Mouse (Mus musculus): Measurements from ENCODE around the gene Zscan4-ps3.
"Not testable (repeated sequence)": the region's sequence is repeated elsewhere in the genome, so short reads cannot be mapped to it uniquely, and the experiment has no call there.

The Zscan4-ps3 gene

DNA sequence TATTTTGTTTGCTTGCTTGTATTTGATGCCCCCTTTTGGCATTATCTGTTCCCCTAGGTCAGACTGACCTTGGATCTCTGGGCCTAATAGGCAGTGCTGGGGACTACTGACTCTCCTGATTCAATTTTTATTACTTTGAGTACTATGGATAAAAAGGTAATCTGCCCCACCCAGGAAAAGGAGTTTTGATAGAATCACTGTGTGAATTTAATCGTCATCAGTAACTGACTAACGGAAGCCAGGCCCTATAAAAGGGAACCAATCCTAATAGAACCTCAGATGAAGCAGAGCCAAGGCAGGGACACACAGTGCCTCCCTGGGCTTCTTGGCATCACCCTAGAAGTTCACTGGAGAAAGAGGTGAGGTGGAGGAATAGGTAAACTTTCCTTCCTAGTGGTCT lies at the start of gene Zscan4-ps3:
TSS of gene Zscan4-ps3 (plus strand) at position 301 of the 400 bp plus-strand sequence.
- DNase-seq (ENCODE audit: low spot score) = not testable (repeated sequence)

DNA sequence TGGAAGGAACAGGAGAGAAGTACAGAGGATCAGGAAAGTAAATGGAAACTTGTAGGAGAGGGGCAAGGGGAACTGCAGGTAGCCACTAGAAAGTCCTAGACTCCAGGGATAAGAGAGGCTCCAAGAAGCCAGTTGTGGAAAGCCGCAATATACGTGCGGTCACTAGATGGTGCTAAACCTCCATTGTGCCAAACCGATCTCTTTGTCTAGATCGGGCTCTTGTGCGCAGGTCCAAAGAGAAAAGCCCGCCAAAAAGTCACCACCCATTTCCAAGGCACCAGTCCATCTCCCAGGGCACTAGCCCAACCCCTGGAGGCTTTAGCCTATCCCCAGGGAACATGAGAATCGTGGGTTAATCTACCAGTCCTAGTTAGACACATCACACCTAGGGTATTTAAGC lies 8.0 kb downstream of the Zscan4-ps3 start:
- not testable (repeated sequence) for DNase-seq (ENCODE audit: low spot score)

Measured in lung, postnatal 25 days (tissue).